ENCODE assay signal across 15 mouse cellular contexts in the genomic region with DNA sequence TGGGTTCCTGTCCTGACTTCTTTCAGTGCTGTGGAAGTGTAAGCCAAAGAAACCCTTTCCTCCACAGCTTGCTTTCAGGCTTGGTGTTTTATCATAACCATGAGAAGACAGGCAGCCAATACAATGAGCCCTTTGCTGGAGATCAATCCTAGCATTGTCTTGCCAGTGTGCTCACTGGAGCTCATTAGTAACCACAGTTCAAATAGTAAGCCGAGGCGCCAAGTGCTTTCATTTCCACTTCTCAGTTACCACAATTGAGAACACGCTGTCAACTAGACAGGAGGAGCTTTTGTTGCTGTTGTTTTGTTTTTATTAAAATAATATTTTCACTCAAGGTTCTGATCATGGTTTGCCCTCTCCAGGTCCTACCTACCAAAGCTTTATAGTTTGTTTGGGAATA. TPM values are rescaled to one million over a fixed set of nuclear protein-coding genes. Genes with fewer than 3 reads are reported as not detected.
DNase-seq lines count a peak whose midpoint lies in the region; ATAC-seq and TF ChIP-seq lines count a peak whose summit lies in the region.
"Had no signal": no experiment of that assay in that cellular context is flagged by ENCODE, and none has a peak within 500 bp of the region (broad histone marks: within the 10 kb centered on the region; RNA-seq: fewer than 3 reads in every experiment).

No protein-coding gene starts in this region.

- no peak overlapping the region for H3K9ac ChIP-seq in heart, embryonic 16.5 days (ENCODE audit: low read length)
- H3K9ac ChIP-seq in liver, embryonic 13.5 days = no peak overlapping the region
- H3K9ac ChIP-seq: hindbrain, embryonic 12.5 days; liver, embryonic 14.5 days had no signal

- intact Hi-C loops in heart, postnatal 10 days (cut with DNase I) = loop anchor here (2.0 kb wide), 1 partner anchor 40 kb away; no protein-coding TSS in a partner anchor

- no peaks in the 10 kb centered on the region for H3K9me3 ChIP-seq in heart, embryonic 16.5 days (replicated peaks; ENCODE audit: control insufficient read depth, low read length)
- H3K9me3 ChIP-seq in liver, embryonic 13.5 days (replicated peaks) = no peaks in the 10 kb centered on the region
- H3K9me3 ChIP-seq: hindbrain, embryonic 12.5 days had no signal

- no peak overlapping the region for H3K4me3 ChIP-seq in heart, embryonic 16.5 days (ENCODE audit: low read length)
- H3K4me3 ChIP-seq in bone marrow, adult 2 months (replicated peaks; ENCODE audit: control insufficient read depth, low read depth, low read length) = no peak overlapping the region
- H3K4me3 ChIP-seq in liver, embryonic 13.5 days (replicated peaks) = no peak overlapping the region
- H3K4me3 ChIP-seq: erythroblast, embryonic 14.5 days; hindbrain, embryonic 12.5 days had no signal

- no peak for DNase-seq in heart, postnatal 10 days
- DNase-seq in CD4-positive helper T cell, adult 2 months (ENCODE audit: low read depth, low spot score) = peak; percentile 68
- DNase-seq in liver, embryonic 13.5 days = no peak
- DNase-seq in thymus, postnatal 0 days (ENCODE audit: low spot score) = no peak
- no peak for DNase-seq in neural tube, embryonic 10.5 days (ENCODE audit: extremely low spot score, low spot score)
- DNase-seq in c-Kit-positive CD71-positive TER-119-positive erythroid progenitor cells, embryonic 14.5 days (ENCODE audit: low spot score) = no peak
- DNase-seq: cerebellum, postnatal 36 days; kidney, adult 8-10 months; midbrain, embryonic 14.5 days; thymus, postnatal 4 days had no signal

- TF ChIP-seq CTCF in bone marrow, adult 2 months (IDR thresholded peaks at IDR 0.05; ENCODE audit: control insufficient read depth, insufficient read depth, low read length) = no peak

- no peaks in the 10 kb centered on the region for H3K27me3 ChIP-seq in heart, embryonic 16.5 days (ENCODE audit: control insufficient read depth, insufficient read depth, low read length)
- H3K27me3 ChIP-seq in liver, embryonic 13.5 days = no peaks in the 10 kb centered on the region

- TF ChIP-seq POLR2A in bone marrow, adult 2 months (IDR thresholded peaks at IDR 0.05; ENCODE audit: borderline replicate concordance, control insufficient read depth, low read depth, low read length) = no peak

- H3K36me3 ChIP-seq in heart, embryonic 16.5 days (ENCODE audit: control insufficient read depth, insufficient read depth) = no peaks in the 10 kb centered on the region
- H3K36me3 ChIP-seq in liver, embryonic 13.5 days = no peaks in the 10 kb centered on the region
- H3K36me3 ChIP-seq: hindbrain, embryonic 12.5 days had no signal

- 0 out of 2 replicates have a peak overlapping the region, but pooled peaks have one; percentile 7 for H3K27ac ChIP-seq in heart, embryonic 16.5 days (ENCODE audit: low read length)
- H3K27ac ChIP-seq in bone marrow, adult 2 months (ENCODE audit: control insufficient read depth, insufficient read depth, low read depth, low read length, poor library complexity) = peak overlapping the region; percentile 73
- H3K27ac ChIP-seq in liver, embryonic 13.5 days = peak overlapping the region; percentile 76
- H3K27ac ChIP-seq: hindbrain, embryonic 12.5 days had no signal

- 86% methylated on average over 3 of the region's 3 CpGs for WGBS in heart, embryonic 16.5 days
- WGBS in bone marrow, adult 2 months = 27% methylated on average over 3 of the region's 3 CpGs
- WGBS in liver, embryonic 13.5 days (ENCODE audit: insufficient replicate concordance) = 80% methylated on average over 3 of the region's 3 CpGs

- ATAC-seq in heart, embryonic 16.5 days (replicated peaks; ENCODE audit: extremely low read depth, insufficient read depth, low FRiP score) = no peak
- ATAC-seq in liver, embryonic 13.5 days (ENCODE audit: low read depth) = no peak

- H3K4me2 ChIP-seq in heart, embryonic 16.5 days (ENCODE audit: low read depth, low read length) = no peak overlapping the region
- H3K4me2 ChIP-seq in liver, embryonic 13.5 days = peak overlapping the region; percentile 96
- H3K4me2 ChIP-seq: hindbrain, embryonic 12.5 days had no signal

- peaks cover 13% of the 10 kb centered on the region for H3K4me1 ChIP-seq in heart, embryonic 16.5 days (ENCODE audit: control insufficient read depth, insufficient read depth, low read length)
- peaks cover 5% of the 10 kb centered on the region; the same call in 1 of the 2 replicates for H3K4me1 ChIP-seq in bone marrow, adult 2 months (ENCODE audit: control insufficient read depth, insufficient read depth, low read length)
- peaks cover 51% of the 10 kb centered on the region for H3K4me1 ChIP-seq in liver, embryonic 13.5 days (replicated peaks)

RNA-seq across cellular contexts. Expression of gene Ggta1, which starts 1.5 kb away (rescaled TPM):
- polyA plus RNA-seq in heart, embryonic 16.5 days (2015; fragmentation: Nextera tagmentation; extraction: Ambion mirVana) = 28.6 and 30.9 TPM in 2 replicates
- total RNA-seq in heart, postnatal 10 days (2021) = 10 to 100 TPM; 19.9 to 28.8 TPM
- polyA plus RNA-seq in bone marrow, adult 2 months (2011; ENCODE audit: insufficient read depth, insufficient read length, low replicate concordance, missing spikeins) = 7.3 and 16.2 TPM in 2 replicates
- 7.8 and 9.4 TPM in 2 replicates for polyA plus RNA-seq in liver, embryonic 13.5 days (2015; fragmentation: Nextera tagmentation; extraction: Ambion mirVana)
- polyA plus RNA-seq in thymus, postnatal 0 days (2015; fragmentation: Nextera tagmentation; extraction: Ambion mirVana) = 26.2 and 27.3 TPM in 2 replicates

Comparison
In these comparisons a context has a peak if more than half of its experiments do, and no peak if none do; other contexts are left out.
1. H3K27ac ChIP-seq: peak in every context shown above with its lines; median percentile 76 in liver, embryonic 13.5 days; 73 in bone marrow, adult 2 months; 7 in heart, embryonic 16.5 days.